Mouse (Mus musculus) right cerebral cortex, postnatal 25 days (tissue): Measurements from ENCODE around the gene Kdm2b.

Experiments used
- DNase-seq: peaks from one replicate; pipeline ENCODE4 v3.0.0; 2022

Kdm2b gene

GRCm38 (mm10) chr5:122971438-122971837, 18.2 kb downstream of the Kdm2b start:
- no peak for DNase-seq

- no peak for DNase-seq
Observed at GRCm38 (mm10) chr5:122970056-122970455, 19.6 kb downstream of the Kdm2b start.

GRCm38 (mm10) chr5:122968322-122968721, 21.3 kb downstream of the Kdm2b start:
- peak; percentile 47 for DNase-seq

- DNase-seq = no peak
Observed at GRCm38 (mm10) chr5:122965427-122965826, 24.2 kb downstream of the Kdm2b start.

GRCm38 (mm10) chr5:122964853-122965252, 24.8 kb downstream of the Kdm2b start:
- DNase-seq = no peak

- DNase-seq = no peak
Observed at GRCm38 (mm10) chr5:122961905-122962304, 27.7 kb downstream of the Kdm2b start.

- DNase-seq = no peak
Observed at GRCm38 (mm10) chr5:122959391-122959790, 30.2 kb downstream of the Kdm2b start.

GRCm38 (mm10) chr5:122956059-122956458, 33.6 kb downstream of the Kdm2b start:
- DNase-seq = no peak

GRCm38 (mm10) chr5:122951913-122952641, 37.5 kb downstream of the Kdm2b start:
- peak; percentile 46 for DNase-seq

GRCm38 (mm10) chr5:122951056-122951912, 38.3 kb downstream of the Kdm2b start:
- peak; percentile 54 for DNase-seq

GRCm38 (mm10) chr5:122950329-122950953, 39.2 kb downstream of the Kdm2b start:
- DNase-seq = peak; percentile 60

- no peak for DNase-seq
Observed at GRCm38 (mm10) chr5:122949101-122949500, 40.5 kb downstream of the Kdm2b start.

- no peak for DNase-seq
Observed at GRCm38 (mm10) chr5:122947534-122947933, 42.1 kb downstream of the Kdm2b start.

GRCm38 (mm10) chr5:122938676-122939075, 50.9 kb downstream of the Kdm2b start:
- DNase-seq = no peak

GRCm38 (mm10) chr5:122937958-122938540, 51.6 kb downstream of the Kdm2b start:
- DNase-seq = no peak

GRCm38 (mm10) chr5:122937031-122937430, 52.6 kb downstream of the Kdm2b start:
- DNase-seq = no peak

- no peak for DNase-seq
Observed at GRCm38 (mm10) chr5:122935810-122936209, 53.8 kb downstream of the Kdm2b start.

GRCm38 (mm10) chr5:122930991-122931390, 58.6 kb downstream of the Kdm2b start:
- DNase-seq = no peak

- DNase-seq = no peak
Observed at GRCm38 (mm10) chr5:122928293-122928692, 61.3 kb downstream of the Kdm2b start.

GRCm38 (mm10) chr5:122927703-122928102, 61.9 kb downstream of the Kdm2b start:
- DNase-seq = no peak

- DNase-seq = no peak
Observed at GRCm38 (mm10) chr5:122927092-122927491, 62.5 kb downstream of the Kdm2b start.

GRCm38 (mm10) chr5:122926341-122926740, 63.3 kb downstream of the Kdm2b start:
- no peak for DNase-seq

GRCm38 (mm10) chr5:122925534-122925958, 64.1 kb downstream of the Kdm2b start:
- DNase-seq = peak; percentile 58
